Mouse (Mus musculus) spleen, adult 2 months (tissue): ENCODE measurements around the gene Bola2. TPM values are rescaled to one million over a fixed set of nuclear protein-coding genes. Genes with fewer than 3 reads are reported as not detected.

ENCODE experiments used
- DNase-seq, 2 experiments: peaks; one replicate each; pipeline versions ENCODE4 v3.0.0 to v3.0.0-alpha.2; 2012 to 2021; ENCODE audit warnings: low spot score in 2 of 2, low read depth in 1 of 2
- H3K27ac ChIP-seq: fragments of 200-500 bp; 2 replicates; pipeline ENCODE4 v1.5.1; 2012; ENCODE audit warnings: low read length, inconsistent platforms; ENCODE audit not compliant: insufficient read depth
- H3K27me3 ChIP-seq: fragments of 200-500 bp; 2 replicates; pipeline ENCODE4 v1.6.1; 2012; ENCODE audit warnings: mild to moderate bottlenecking, moderate library complexity, low read length, inconsistent platforms; ENCODE audit not compliant: control insufficient read depth, insufficient read depth
- H3K36me3 ChIP-seq: fragments of 200-500 bp; 2 replicates; pipeline ENCODE4 v1.6.1; 2012; ENCODE audit warnings: mild to moderate bottlenecking, low read length, inconsistent platforms; ENCODE audit not compliant: control insufficient read depth, insufficient read depth
- H3K4me1 ChIP-seq: fragments of 200-500 bp; 2 replicates; pipeline ENCODE4 v1.6.1; 2011; ENCODE audit warnings: inconsistent platforms; ENCODE audit not compliant: control insufficient read depth, insufficient read depth, insufficient read length
- H3K4me3 ChIP-seq: fragments of 200-500 bp; 2 replicates; pipeline ENCODE4 v1.5.1; 2011; ENCODE audit warnings: mild to moderate bottlenecking, inconsistent platforms; ENCODE audit not compliant: insufficient read depth, insufficient read length; ENCODE audit errors: extremely low read depth
- CTCF ChIP-seq: fragments of 200-500 bp; IDR thresholded peaks from 2 replicates; pipeline ENCODE4 v1.5.1; 2011; ENCODE audit warnings: mild to moderate bottlenecking, inconsistent platforms; ENCODE audit not compliant: insufficient read depth, insufficient read length, insufficient replicate concordance; ENCODE audit errors: extremely low read depth
- POLR2A ChIP-seq: fragments of 200-500 bp; IDR thresholded peaks from 2 replicates; pipeline ENCODE4 v1.6.1; 2011; ENCODE audit warnings: low read depth, low read length, inconsistent platforms
- WGBS: fragments of 180-500 bp; shearing (Covaris S2); methylation state at CpG from one replicate; pipeline ENCODE4 v1.1.7; 2018; 5-methylcytosine and 5-hydroxymethylcytosine counted together
- polyA plus RNA-seq: library from polyadenylated mRNA; depleted of rRNA; stranded (reverse); fragments of >200 nt; gene quantifications from 2 replicates; pipeline ENCODE4 v1.2.3, GENCODE M21; 2012

Bola2 gene
- polyA plus RNA-seq, 1 experiment: 37.4 TPM

GRCm38 (mm10) chr7:126704121-126704980, 9.2 kb downstream of the Bola2 start:
- H3K27ac ChIP-seq: peak overlapping the region; percentile 100
- peak; percentile 82 to 94 for DNase-seq
- 2% methylated on average over 39 of the region's 39 CpGs for WGBS
- peaks cover 39% of the 10 kb centered on the region for H3K36me3 ChIP-seq
- no peaks in the 10 kb centered on the region for H3K27me3 ChIP-seq
- TF ChIP-seq POLR2A: peak; percentile 96
- TF ChIP-seq CTCF: no peak
- peaks cover 33% of the 10 kb centered on the region for H3K4me1 ChIP-seq
- peak overlapping the region; percentile 83 for H3K4me3 ChIP-seq

- Histone ChIP-seq H3K27me3 (no peaks in the 10 kb centered on the region), H3K36me3 (peaks cover 11% of the 10 kb centered on the region), H3K4me1 (peaks cover 21% of the 10 kb centered on the region), H3K4me3 (no peak within 1 kb of the TSS), H3K27ac (peak within 1 kb of the TSS; percentile 87)
- DNase-seq: peak; percentile 67 to 73
- 28% methylated on average over 19 of the region's 19 CpGs for WGBS
- no peak for TF ChIP-seq CTCF
- no peak; the same call in 1 of the 2 replicates for TF ChIP-seq POLR2A
Observed at GRCm38 (mm10) chr7:126707442-126708174, 12.4 kb downstream of the Bola2 start, which contains the start of gene Coro1a. TSS of gene Coro1a (minus strand) at chr7:126707787.

GRCm38 (mm10) chr7:126708175-126708952, 13.2 kb downstream of the Bola2 start:
- H3K4me3 ChIP-seq: no peak overlapping the region
- no peak for DNase-seq
- H3K27me3 ChIP-seq: no peaks in the 10 kb centered on the region
- peak overlapping the region; percentile 87 for H3K27ac ChIP-seq
- peaks cover 3% of the 10 kb centered on the region; the same call in 1 of the 2 replicates for H3K36me3 ChIP-seq
- TF ChIP-seq POLR2A (no peak), CTCF (no peak)
- WGBS: 70% methylated on average over 10 of the region's 10 CpGs
- peaks cover 21% of the 10 kb centered on the region for H3K4me1 ChIP-seq

- no peak for TF ChIP-seq POLR2A
- no peak for TF ChIP-seq CTCF
- Histone ChIP-seq H3K36me3 (no peaks in the 10 kb centered on the region), H3K4me3 (no peak overlapping the region), H3K4me1 (peaks cover 21% of the 10 kb centered on the region), H3K27me3 (no peaks in the 10 kb centered on the region), H3K27ac (no peak overlapping the region)
- 49% methylated on average over 2 of the region's 4 CpGs for WGBS
- no peak for DNase-seq
Observed at GRCm38 (mm10) chr7:126710266-126710665, 15.1 kb downstream of the Bola2 start.

- H3K27ac ChIP-seq: no peak overlapping the region
- TF ChIP-seq POLR2A (no peak), CTCF (no peak)
- DNase-seq: no peak
- H3K4me1 ChIP-seq: peaks cover 16% of the 10 kb centered on the region
- 88% methylated on average over 3 of the region's 3 CpGs for WGBS
- H3K27me3 ChIP-seq: no peaks in the 10 kb centered on the region
- no peak overlapping the region for H3K4me3 ChIP-seq
- H3K36me3 ChIP-seq: no peaks in the 10 kb centered on the region
Observed at GRCm38 (mm10) chr7:126711910-126712309, 16.7 kb downstream of the Bola2 start.

GRCm38 (mm10) chr7:126715679-126716078, 20.5 kb downstream of the Bola2 start:
- Histone ChIP-seq H3K27ac (no peak overlapping the region), H3K4me1 (no peaks in the 10 kb centered on the region; the same call in 1 of the 2 replicates), H3K27me3 (no peaks in the 10 kb centered on the region), H3K4me3 (no peak overlapping the region), H3K36me3 (no peaks in the 10 kb centered on the region)
- WGBS: 87% methylated on average over 4 of the region's 4 CpGs
- DNase-seq: no peak
- TF ChIP-seq POLR2A (no peak), CTCF (no peak)
